Mouse (Mus musculus) lung, postnatal 0 days (tissue): ENCODE measurements around the gene Phgr1.

Source experiments
- CTCF ChIP-seq: IDR thresholded peaks from 2 replicates; pipeline ENCODE4 v1.5.1; 2016; ENCODE audit warnings: antibody characterized with exemption, mild to moderate bottlenecking
- EP300 ChIP-seq: IDR thresholded peaks from 2 replicates; pipeline ENCODE4 v1.6.1; 2016; ENCODE audit warnings: antibody characterized with exemption, mild to moderate bottlenecking, control low read depth

- TF ChIP-seq EP300: no peak
- TF ChIP-seq CTCF: no peak
Observed at GRCm38 (mm10) chr2:118781115-118781514, 8.5 kb downstream of the Phgr1 start.
